Mouse (Mus musculus) E14TG2a.4 (cell line): Measurements from ENCODE around the gene Anks1b.

Experiments used
- CTCF ChIP-seq: conservative IDR thresholded peaks from 2 replicates; pipeline ENCODE4 v1.5.1; 2014; ENCODE audit warnings: low read length
- POU5F1 ChIP-seq: IDR thresholded peaks from 2 replicates; pipeline ENCODE4 v1.6.1; 2014; ENCODE audit warnings: low read length, borderline replicate concordance

DNA sequence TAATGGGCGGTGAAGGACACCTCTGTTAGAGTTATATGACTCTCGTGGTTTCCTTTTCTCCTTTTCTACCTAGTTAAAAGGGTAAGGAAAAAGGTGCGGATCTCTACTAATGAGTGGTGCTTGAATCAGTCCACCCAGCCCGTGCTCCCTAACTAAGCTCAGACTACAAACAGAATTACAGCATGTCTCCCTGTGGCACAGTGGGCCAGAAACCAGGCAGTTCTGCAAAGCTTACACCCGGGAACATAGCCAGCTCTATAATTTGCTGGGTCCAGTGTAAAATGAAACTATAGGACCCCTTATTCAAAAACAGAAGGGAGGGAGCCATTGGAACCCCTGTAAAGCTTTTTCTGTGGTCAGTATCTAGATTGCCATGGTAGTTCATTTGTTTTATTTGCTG, 754.2 kb downstream of the Anks1b start:
- TF ChIP-seq CTCF = no peak
- TF ChIP-seq POU5F1 = no peak
